Mouse (Mus musculus) MEL (cell line): ENCODE data around the gene Fmo3. TPM values are rescaled to one million over a fixed set of nuclear protein-coding genes. Genes with fewer than 3 reads are reported as not detected.

Experiments used
- DNase-seq: peaks from one replicate; pipeline ENCODE4 v3.0.0; 2011; ENCODE audit warnings: low read depth, low spot score
- H3K27ac ChIP-seq: 2 replicates; pipeline ENCODE4 v1.5.1; 2012; ENCODE audit warnings: low read depth, mild to moderate bottlenecking, control low read depth, low read length, moderate library complexity; ENCODE audit not compliant: control insufficient read depth
- H3K27me3 ChIP-seq, 2 experiments: fragments of 150-350 bp in 1 of 2; sonication (generic) in 1 of 2; 2 replicates each; pipeline ENCODE4 v1.6.1; 2012; ENCODE audit warnings: low read length in 2 of 2, mild to moderate bottlenecking in 2 of 2, improper control_type of control experiment in 1 of 2, moderate library complexity in 1 of 2; ENCODE audit not compliant: insufficient read depth in 2 of 2, control insufficient read depth in 1 of 2
- H3K36me3 ChIP-seq, 2 experiments: 2 replicates each; pipeline ENCODE4 v1.6.1; 2012 to 2014; ENCODE audit warnings: low read length in 2 of 2, improper control_type of control experiment in 1 of 2, inconsistent platforms in 1 of 2, mild to moderate bottlenecking in 1 of 2; ENCODE audit not compliant: insufficient read depth in 2 of 2, control insufficient read depth in 1 of 2
- H3K4me1 ChIP-seq, 2 experiments: fragments of 150-350 bp in 1 of 2; sonication (generic) in 1 of 2; 2 replicates each; pipeline ENCODE4 v1.6.1; 2012; ENCODE audit warnings: low read length in 2 of 2, improper control_type of control experiment in 1 of 2, mild to moderate bottlenecking in 1 of 2; ENCODE audit not compliant: insufficient read depth in 2 of 2, control insufficient read depth in 1 of 2
- H3K4me3 ChIP-seq, 2 experiments: fragments of 150-350 bp in 1 of 2; sonication (generic) in 1 of 2; 2 replicates each; pipeline ENCODE4 v1.5.1; 2012; ENCODE audit warnings: low read depth in 2 of 2, low read length in 2 of 2, mild to moderate bottlenecking in 2 of 2, moderate library complexity in 2 of 2, control low read depth in 1 of 2, improper control_type of control experiment in 1 of 2; ENCODE audit not compliant: control insufficient read depth in 1 of 2, insufficient read depth in 1 of 2
- H3K79me2 ChIP-seq: 2 replicates; pipeline ENCODE4 v1.6.1; 2012; ENCODE audit warnings: mild to moderate bottlenecking, low read length, moderate library complexity; ENCODE audit not compliant: control insufficient read depth, poor library complexity, insufficient read depth
- H3K9ac ChIP-seq: 2 replicates; pipeline ENCODE4 v1.6.1; 2012; ENCODE audit warnings: low read depth, mild to moderate bottlenecking, control low read depth, low read length, moderate library complexity; ENCODE audit not compliant: control insufficient read depth, poor library complexity, severe bottlenecking
- H3K9me3 ChIP-seq: fragments of 150-350 bp; sonication (generic); replicated peaks from 2 replicates; pipeline ENCODE4 v1.6.1; 2012; ENCODE audit warnings: mild to moderate bottlenecking, low read length, improper control_type of control experiment, moderate library complexity; ENCODE audit not compliant: insufficient read depth
- CHD2 ChIP-seq: IDR thresholded peaks from 2 replicates; pipeline ENCODE4 v1.6.1; 2011; ENCODE audit warnings: low read length, improper control_type of control experiment
- E2F4 ChIP-seq: IDR thresholded peaks from 2 replicates; pipeline ENCODE4 v1.6.1; 2011; ENCODE audit warnings: low read depth, low read length, improper control_type of control experiment, borderline replicate concordance
- EP300 ChIP-seq, 2 experiments: IDR thresholded peaks; 2 replicates each; pipeline ENCODE4 v1.6.1; 2011; ENCODE audit warnings: improper control_type of control experiment in 2 of 2, low read length in 2 of 2, low read depth in 1 of 2, mild to moderate bottlenecking in 1 of 2
- GATA1 ChIP-seq: IDR thresholded peaks from 2 replicates; pipeline ENCODE4 v1.6.1; 2011; ENCODE audit warnings: low read depth, low read length, improper control_type of control experiment
- HCFC1 ChIP-seq: IDR thresholded peaks from 2 replicates; pipeline ENCODE4 v1.6.1; 2012; ENCODE audit warnings: low read depth, mild to moderate bottlenecking, inconsistent platforms, low read length, improper control_type of control experiment, moderate library complexity
- JUND ChIP-seq: IDR thresholded peaks from 2 replicates; pipeline ENCODE4 v1.6.1; 2011; ENCODE audit warnings: low read depth, mild to moderate bottlenecking, improper control_type of control experiment, low read length
- MAX ChIP-seq: IDR thresholded peaks from 2 replicates; pipeline ENCODE4 v1.6.1; 2011; ENCODE audit warnings: low read length, improper control_type of control experiment
- MXI1 ChIP-seq: IDR thresholded peaks from 2 replicates; pipeline ENCODE4 v1.6.1; 2011; ENCODE audit warnings: mild to moderate bottlenecking, low read depth, low read length, improper control_type of control experiment
- RAD21 ChIP-seq: IDR thresholded peaks from 2 replicates; pipeline ENCODE4 v1.6.1; 2011; ENCODE audit warnings: mild to moderate bottlenecking, low read depth, low read length, improper control_type of control experiment
- SMC3 ChIP-seq: IDR thresholded peaks from 2 replicates; pipeline ENCODE4 v1.6.1; 2011; ENCODE audit warnings: low read depth, low read length, improper control_type of control experiment
- TCF12 ChIP-seq: IDR thresholded peaks from 2 replicates; pipeline ENCODE4 v1.6.1; 2014; ENCODE audit warnings: low read depth, mild to moderate bottlenecking, inconsistent platforms, low read length, improper control_type of control experiment, moderate library complexity
- polyA plus RNA-seq, 2 experiments: library from polyadenylated mRNA; stranded (reverse) in 1 of 2; unstranded in 1 of 2; fragments of >175 nt in 1 of 2; fragments of >200 nt in 1 of 2; gene quantifications; 2 replicates each; pipeline versions ENCODE4 v1.2.1 to v1.2.4; 2012; ENCODE audit warnings: low replicate concordance in 2 of 2, low read depth in 1 of 2; ENCODE audit not compliant: insufficient read length in 2 of 2, insufficient read depth in 1 of 2, missing spikeins in 1 of 2
- total RNA-seq: library from RNA; depleted of rRNA; stranded (reverse); fragments of 300-350 nt; gene quantifications from 2 replicates; pipeline ENCODE4 v1.2.3, GENCODE M21; 2012

Fmo3 gene
- total and polyA plus RNA-seq, 3 experiments = not detected

DNA sequence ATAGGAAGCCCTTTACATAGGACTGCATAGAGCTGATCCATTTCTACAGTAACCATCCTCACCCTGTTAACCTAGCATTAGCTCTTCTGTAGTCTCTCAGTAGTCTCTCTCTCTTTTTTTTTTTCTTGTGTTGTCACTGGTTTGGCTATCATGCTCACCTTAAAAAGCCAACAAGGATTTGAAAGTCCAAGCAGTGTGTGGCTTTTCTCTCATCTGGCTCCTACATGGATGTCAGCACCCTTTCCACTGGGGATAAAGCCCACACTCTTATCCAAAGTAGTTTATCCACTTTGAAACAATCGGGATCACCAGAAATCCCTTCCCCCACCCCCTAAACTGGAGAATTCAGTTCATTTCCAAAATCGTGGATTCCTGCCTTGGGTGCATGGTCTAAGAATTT lies 53.7 kb downstream of the Fmo3 start:
- TF ChIP-seq TCF12 (no peak), MAX (no peak), JUND (no peak)
- TF ChIP-seq, all 39 proteins: peak for 0
- Histone ChIP-seq H3K36me3 (no peaks in the 10 kb centered on the region), H3K4me1 (no peaks in the 10 kb centered on the region), H3K9me3 (no peaks in the 10 kb centered on the region), H3K27ac (no peak overlapping the region), H3K4me3 (no peak overlapping the region), H3K79me2 (no peaks in the 10 kb centered on the region), H3K27me3 (no peaks in the 10 kb centered on the region), H3K9ac (no peak overlapping the region)
- no peak for DNase-seq

DNA sequence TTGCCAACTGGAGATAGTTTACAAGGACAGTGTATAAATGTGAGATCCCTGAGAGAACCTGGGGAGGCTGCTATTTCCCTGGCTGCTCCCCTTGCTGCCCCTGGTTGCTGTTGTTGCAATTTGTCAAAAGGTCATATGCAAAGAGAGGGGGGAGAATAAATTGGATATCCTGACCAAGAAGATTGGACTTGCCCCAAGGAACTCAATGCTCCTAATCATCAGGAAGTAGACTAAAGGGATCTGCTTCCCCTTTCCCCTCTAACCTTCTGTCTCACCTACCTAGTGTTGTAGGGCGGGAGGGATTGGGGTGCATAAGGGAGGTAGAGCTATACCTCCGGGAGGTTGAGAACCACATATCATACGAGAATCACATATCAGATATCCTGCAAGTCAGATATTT lies 55.2 kb downstream of the Fmo3 start:
- H3K27me3 ChIP-seq = peaks cover 0 to under 1% of the 10 kb centered on the region in 2 experiments; a peak in 1 of 4 replicates
- H3K79me2 ChIP-seq = no peaks in the 10 kb centered on the region
- H3K4me1 ChIP-seq = no peaks in the 10 kb centered on the region
- no peak for DNase-seq
- TF ChIP-seq GATA1 (no peak), HCFC1 (no peak), RAD21 (no peak), MXI1 (no peak), SMC3 (no peak), E2F4 (no peak)
- H3K27ac ChIP-seq = no peak overlapping the region
- no peak overlapping the region for H3K9ac ChIP-seq
- no peaks in the 10 kb centered on the region for H3K9me3 ChIP-seq
- H3K4me3 ChIP-seq = no peak overlapping the region
- no peaks in the 10 kb centered on the region for H3K36me3 ChIP-seq

DNA sequence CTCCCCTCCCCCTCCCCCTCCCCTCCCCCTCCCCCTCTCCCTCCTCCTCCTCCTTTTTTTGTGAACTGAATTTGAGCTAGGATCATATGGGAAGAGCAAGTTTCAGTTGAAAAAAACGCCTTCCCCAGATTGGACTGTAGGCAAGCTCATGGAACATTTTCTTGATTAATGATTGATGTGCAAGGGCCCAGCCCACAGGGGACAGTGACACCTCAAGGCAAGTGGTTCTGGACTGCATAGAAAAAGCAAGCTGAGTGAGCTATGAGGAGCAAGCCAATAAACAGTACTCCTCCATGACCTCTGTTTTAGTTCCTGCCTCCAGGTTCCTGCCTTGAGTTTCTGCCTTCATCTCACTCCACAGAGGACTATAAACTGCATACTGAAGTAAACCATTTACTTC lies 59.2 kb downstream of the Fmo3 start:
- no peaks in the 10 kb centered on the region for H3K4me1 ChIP-seq
- H3K4me3 ChIP-seq = no peak overlapping the region
- no peak overlapping the region for H3K9ac ChIP-seq
- no peak for TF ChIP-seq CHD2
- H3K36me3 ChIP-seq = no peaks in the 10 kb centered on the region
- no peak for DNase-seq
- peaks cover 0 to 1% of the 10 kb centered on the region in 2 experiments; a peak in 1 of 4 replicates for H3K27me3 ChIP-seq
- no peaks in the 10 kb centered on the region for H3K9me3 ChIP-seq
- no peak overlapping the region for H3K27ac ChIP-seq
- no peaks in the 10 kb centered on the region for H3K79me2 ChIP-seq

DNA sequence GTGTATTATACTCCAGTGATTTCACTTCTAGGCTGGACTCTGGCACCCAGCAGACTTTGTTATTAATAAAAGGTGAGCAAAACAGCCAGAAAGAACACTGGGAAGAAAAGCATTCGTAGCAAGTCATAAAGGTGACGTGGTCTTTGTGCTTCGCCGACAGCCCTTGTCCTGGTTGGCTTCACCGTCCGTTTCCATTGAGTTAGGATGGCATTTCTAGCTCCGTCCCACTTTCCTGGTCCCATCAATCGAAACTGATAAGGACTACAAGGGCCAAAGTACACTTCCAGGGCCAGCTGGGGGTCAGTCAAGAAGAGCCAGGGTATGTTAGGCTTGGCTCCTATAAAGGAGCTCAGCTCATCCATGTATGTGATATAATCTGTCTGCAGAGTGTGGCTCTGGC lies 67.7 kb downstream of the Fmo3 start:
- H3K9ac ChIP-seq = no peak overlapping the region
- H3K27ac ChIP-seq = no peak overlapping the region
- no peaks in the 10 kb centered on the region for H3K27me3 ChIP-seq
- no peaks in the 10 kb centered on the region for H3K79me2 ChIP-seq
- H3K36me3 ChIP-seq = no peaks in the 10 kb centered on the region
- no peak for TF ChIP-seq EP300 (IDR thresholded peaks at IDR 0.05; ENCODE audit: low read depth in 1 of 2, low read length in 2 of 2)
- TF ChIP-seq, all 39 proteins: peak for 0
- Histone ChIP-seq H3K9me3 (no peaks in the 10 kb centered on the region), H3K4me3 (no peak overlapping the region), H3K4me1 (no peaks in the 10 kb centered on the region)
- DNase-seq = no peak
